Mouse (Mus musculus) heart, postnatal 0 days (tissue): ENCODE results near the gene 1810010D01Rik.

Source experiments
- CTCF ChIP-seq: IDR thresholded peaks from 2 replicates; pipeline ENCODE4 v1.5.1; 2016; ENCODE audit warnings: antibody characterized with exemption, control low read depth, low read depth
- EP300 ChIP-seq: IDR thresholded peaks from 2 replicates; pipeline ENCODE4 v1.6.1; 2016; ENCODE audit warnings: antibody characterized with exemption, low read depth

DNA sequence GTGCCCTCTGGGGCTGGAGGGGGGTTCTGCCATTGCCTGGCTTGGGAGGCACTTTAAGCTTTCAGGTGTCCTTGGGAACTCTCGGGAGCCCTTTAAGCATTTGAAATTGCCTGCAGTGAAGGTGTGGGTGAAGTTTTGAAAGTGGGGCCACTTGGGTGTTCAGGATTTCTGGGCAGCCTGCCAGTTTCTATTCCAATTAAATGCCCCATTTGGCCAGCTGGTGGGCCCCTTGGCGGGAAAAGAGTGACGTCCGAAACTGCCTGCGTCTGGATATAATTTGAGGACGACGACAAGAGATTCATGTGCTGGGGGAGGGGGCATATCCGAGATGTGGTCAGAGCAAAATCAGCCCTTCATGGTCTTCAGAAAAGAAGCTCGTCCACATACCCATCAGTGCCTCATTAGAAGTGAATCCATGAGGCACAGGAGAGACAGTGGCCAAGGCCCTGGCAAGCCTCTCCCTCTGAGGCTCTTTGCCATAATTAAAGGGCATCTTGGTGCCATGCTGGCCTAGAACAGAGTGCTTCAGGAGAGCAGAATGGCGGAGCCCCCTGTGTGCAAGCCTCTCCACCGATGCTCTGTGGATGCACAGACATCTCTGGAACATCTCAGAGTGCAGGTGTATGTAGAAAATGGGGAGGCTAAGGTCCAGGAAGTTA, 26.4 kb downstream of the 1810010D01Rik start:
- TF ChIP-seq CTCF (no peak), EP300 (no peak)
